Mouse (Mus musculus): ENCODE measurements around the gene Ccl4. TPM values are rescaled to one million over a fixed set of nuclear protein-coding genes. Genes with fewer than 3 reads are reported as not detected.

The Ccl4 gene
- total RNA-seq (2012; rRNA removed) = not detected in 2 replicates

- no peak within 1 kb of the TSS for H3K9ac ChIP-seq (ENCODE audit: insufficient read depth, low read depth, low read length, poor library complexity, severe bottlenecking)
- no peak for DNase-seq (ENCODE audit: low read depth, low spot score)
- in situ Hi-C loops (cut with MboI; ENCODE audit: low sequenced_read_pairs in 2 of 2, unreplicated experiment in 2 of 2) = no loop called here
- no peaks in the 10 kb centered on the region for H3K4me1 ChIP-seq (ENCODE audit: control insufficient read depth in 2 of 2, insufficient read depth in 2 of 2, low read length in 2 of 2, poor library complexity in 1 of 2)
- no peak within 1 kb of the TSS for H3K4me3 ChIP-seq (ENCODE audit: insufficient read depth in 1 of 2, low read depth in 1 of 2, low read length in 2 of 2, poor library complexity in 1 of 2, severe bottlenecking in 1 of 2)
- no peaks in the 10 kb centered on the region for H3K36me3 ChIP-seq (ENCODE audit: control insufficient read depth, insufficient read depth, low read length, poor library complexity, severe bottlenecking)
- H3K9me3 ChIP-seq (ENCODE audit: control insufficient read depth, insufficient read depth, low read depth, low read length) = no peaks in the 10 kb centered on the region
- no peak within 1 kb of the TSS for H3K27ac ChIP-seq (ENCODE audit: insufficient read depth, low read depth, low read length, poor library complexity, severe bottlenecking)
- TF ChIP-seq ZC3H11A (IDR thresholded peaks at IDR 0.05; ENCODE audit: borderline replicate concordance, low read depth, low read length) = no peak
- no peak for TF ChIP-seq ZNF384 (IDR thresholded peaks at IDR 0.05; ENCODE audit: low read depth, low read length)
- TF ChIP-seq HCFC1 (IDR thresholded peaks at IDR 0.05; ENCODE audit: borderline replicate concordance, insufficient read depth, low read length) = no peak
- TF ChIP-seq CHD2 (IDR thresholded peaks at IDR 0.05; ENCODE audit: low read depth, low read length) = no peak
- no peak for TF ChIP-seq MAFK (IDR thresholded peaks at IDR 0.05; ENCODE audit: insufficient read depth, low read depth, low read length)
Observed at GRCm38 (mm10) chr11:83662204-83662603, at the start of gene Ccl4. TSS of gene Ccl4 (plus strand) at chr11:83662584.

- Histone ChIP-seq H3K4me1 (ENCODE audit: control insufficient read depth in 2 of 2, insufficient read depth in 2 of 2, low read length in 2 of 2, poor library complexity in 1 of 2) (no peaks in the 10 kb centered on the region), H3K36me3 (ENCODE audit: control insufficient read depth, insufficient read depth, low read length, poor library complexity, severe bottlenecking) (no peaks in the 10 kb centered on the region), H3K9ac (ENCODE audit: insufficient read depth, low read depth, low read length, poor library complexity, severe bottlenecking) (no peak overlapping the region), H3K9me3 (ENCODE audit: control insufficient read depth, insufficient read depth, low read depth, low read length) (no peaks in the 10 kb centered on the region), H3K4me3 (ENCODE audit: insufficient read depth in 1 of 2, low read depth in 1 of 2, low read length in 2 of 2, poor library complexity in 1 of 2, severe bottlenecking in 1 of 2) (no peak overlapping the region), H3K27ac (ENCODE audit: insufficient read depth, low read depth, low read length, poor library complexity, severe bottlenecking) (no peak overlapping the region)
- TF ChIP-seq MAFK (IDR thresholded peaks at IDR 0.05; ENCODE audit: insufficient read depth, low read depth, low read length) = no peak
- TF ChIP-seq ZC3H11A (IDR thresholded peaks at IDR 0.05; ENCODE audit: borderline replicate concordance, low read depth, low read length) = no peak
- no peak for TF ChIP-seq CHD2 (IDR thresholded peaks at IDR 0.05; ENCODE audit: low read depth, low read length)
- TF ChIP-seq ZNF384 (IDR thresholded peaks at IDR 0.05; ENCODE audit: low read depth, low read length) = no peak
- no peak for TF ChIP-seq HCFC1 (IDR thresholded peaks at IDR 0.05; ENCODE audit: borderline replicate concordance, insufficient read depth, low read length)
- in situ Hi-C loops (cut with MboI; ENCODE audit: low sequenced_read_pairs in 2 of 2, unreplicated experiment in 2 of 2) = no loop called here
- no peak for DNase-seq (ENCODE audit: low read depth, low spot score)
Observed at GRCm38 (mm10) chr11:83616586-83616985, 45.8 kb upstream of the Ccl4 start.

- Histone ChIP-seq H3K9me3 (ENCODE audit: control insufficient read depth, insufficient read depth, low read depth, low read length) (no peaks in the 10 kb centered on the region), H3K4me3 (ENCODE audit: insufficient read depth in 1 of 2, low read depth in 1 of 2, low read length in 2 of 2, poor library complexity in 1 of 2, severe bottlenecking in 1 of 2) (no peak overlapping the region), H3K27ac (ENCODE audit: insufficient read depth, low read depth, low read length, poor library complexity, severe bottlenecking) (no peak overlapping the region), H3K9ac (ENCODE audit: insufficient read depth, low read depth, low read length, poor library complexity, severe bottlenecking) (no peak overlapping the region), H3K4me1 (ENCODE audit: control insufficient read depth in 2 of 2, insufficient read depth in 2 of 2, low read length in 2 of 2, poor library complexity in 1 of 2) (no peaks in the 10 kb centered on the region), H3K36me3 (ENCODE audit: control insufficient read depth, insufficient read depth, low read length, poor library complexity, severe bottlenecking) (no peaks in the 10 kb centered on the region)
- in situ Hi-C loops (cut with MboI; ENCODE audit: low sequenced_read_pairs in 2 of 2, unreplicated experiment in 2 of 2) = no loop called here
- DNase-seq (ENCODE audit: low read depth, low spot score) = no peak
- no peak for TF ChIP-seq CHD2 (IDR thresholded peaks at IDR 0.05; ENCODE audit: low read depth, low read length)
- TF ChIP-seq ZNF384 (IDR thresholded peaks at IDR 0.05; ENCODE audit: low read depth, low read length) = no peak
- no peak for TF ChIP-seq HCFC1 (IDR thresholded peaks at IDR 0.05; ENCODE audit: borderline replicate concordance, insufficient read depth, low read length)
- TF ChIP-seq MAFK (IDR thresholded peaks at IDR 0.05; ENCODE audit: insufficient read depth, low read depth, low read length) = no peak
- TF ChIP-seq ZC3H11A (IDR thresholded peaks at IDR 0.05; ENCODE audit: borderline replicate concordance, low read depth, low read length) = no peak
Observed at GRCm38 (mm10) chr11:83618238-83618637, 44.1 kb upstream of the Ccl4 start.

GRCm38 (mm10) chr11:83619037-83619436 is 43.3 kb upstream of the Ccl4 start:
- Histone ChIP-seq H3K36me3 (ENCODE audit: control insufficient read depth, insufficient read depth, low read length, poor library complexity, severe bottlenecking) (no peaks in the 10 kb centered on the region), H3K27ac (ENCODE audit: insufficient read depth, low read depth, low read length, poor library complexity, severe bottlenecking) (no peak overlapping the region), H3K9me3 (ENCODE audit: control insufficient read depth, insufficient read depth, low read depth, low read length) (no peaks in the 10 kb centered on the region), H3K4me1 (ENCODE audit: control insufficient read depth in 2 of 2, insufficient read depth in 2 of 2, low read length in 2 of 2, poor library complexity in 1 of 2) (no peaks in the 10 kb centered on the region), H3K4me3 (ENCODE audit: insufficient read depth in 1 of 2, low read depth in 1 of 2, low read length in 2 of 2, poor library complexity in 1 of 2, severe bottlenecking in 1 of 2) (no peak overlapping the region), H3K9ac (ENCODE audit: insufficient read depth, low read depth, low read length, poor library complexity, severe bottlenecking) (no peak overlapping the region)
- in situ Hi-C loops (cut with MboI; ENCODE audit: low sequenced_read_pairs in 2 of 2, unreplicated experiment in 2 of 2) = no loop called here
- TF ChIP-seq ZNF384 (IDR thresholded peaks at IDR 0.05; ENCODE audit: low read depth, low read length) (no peak), HCFC1 (IDR thresholded peaks at IDR 0.05; ENCODE audit: borderline replicate concordance, insufficient read depth, low read length) (no peak), ZC3H11A (IDR thresholded peaks at IDR 0.05; ENCODE audit: borderline replicate concordance, low read depth, low read length) (no peak), MAFK (IDR thresholded peaks at IDR 0.05; ENCODE audit: insufficient read depth, low read depth, low read length) (no peak), CHD2 (IDR thresholded peaks at IDR 0.05; ENCODE audit: low read depth, low read length) (no peak)
- DNase-seq (ENCODE audit: low read depth, low spot score) = no peak

GRCm38 (mm10) chr11:83623586-83623985 is 38.8 kb upstream of the Ccl4 start:
- in situ Hi-C loops (cut with MboI; ENCODE audit: low sequenced_read_pairs in 2 of 2, unreplicated experiment in 2 of 2) = no loop called here
- Histone ChIP-seq H3K4me3 (ENCODE audit: insufficient read depth in 1 of 2, low read depth in 1 of 2, low read length in 2 of 2, poor library complexity in 1 of 2, severe bottlenecking in 1 of 2) (no peak overlapping the region), H3K36me3 (ENCODE audit: control insufficient read depth, insufficient read depth, low read length, poor library complexity, severe bottlenecking) (no peaks in the 10 kb centered on the region), H3K27ac (ENCODE audit: insufficient read depth, low read depth, low read length, poor library complexity, severe bottlenecking) (no peak overlapping the region), H3K4me1 (ENCODE audit: control insufficient read depth in 2 of 2, insufficient read depth in 2 of 2, low read length in 2 of 2, poor library complexity in 1 of 2) (no peaks in the 10 kb centered on the region; a peak in 1 of 4 replicates), H3K9ac (ENCODE audit: insufficient read depth, low read depth, low read length, poor library complexity, severe bottlenecking) (no peak overlapping the region), H3K9me3 (ENCODE audit: control insufficient read depth, insufficient read depth, low read depth, low read length) (no peaks in the 10 kb centered on the region)
- TF ChIP-seq ZC3H11A (IDR thresholded peaks at IDR 0.05; ENCODE audit: borderline replicate concordance, low read depth, low read length) (no peak), CHD2 (IDR thresholded peaks at IDR 0.05; ENCODE audit: low read depth, low read length) (no peak), HCFC1 (IDR thresholded peaks at IDR 0.05; ENCODE audit: borderline replicate concordance, insufficient read depth, low read length) (no peak), ZNF384 (IDR thresholded peaks at IDR 0.05; ENCODE audit: low read depth, low read length) (no peak), MAFK (IDR thresholded peaks at IDR 0.05; ENCODE audit: insufficient read depth, low read depth, low read length) (no peak)
- no peak for DNase-seq (ENCODE audit: low read depth, low spot score)
